Mouse (Mus musculus) liver, embryonic 13.5 days (tissue): ENCODE measurements at regions not wholly inside any gene's neighbourhood (a gene's known extent, or its start where the extent isn't known, plus 50 kb on each side); places are given as distances from the start of the nearest gene placed in this dataset.

Source experiments
- ATAC-seq: fragments of 200-750 bp; cut with Nextera tagmentation; 2 replicates; pipeline ENCODE4 v1.8.0; 2017; ENCODE audit warnings: low read depth, mild to moderate bottlenecking, moderate number of reproducible peaks, moderate library complexity
- DNase-seq: peaks from one replicate; pipeline ENCODE4 v3.0.0; 2022
- H3K27ac ChIP-seq: fragments of 300-500 bp; sonication (generic); 2 replicates; pipeline ENCODE4 v1.5.1; 2015; ENCODE audit warnings: moderate library complexity, mild to moderate bottlenecking, inconsistent platforms
- H3K27me3 ChIP-seq: fragments of 300-500 bp; sonication (generic); 2 replicates; pipeline ENCODE4 v1.6.1; 2015; ENCODE audit warnings: mild to moderate bottlenecking, inconsistent platforms
- H3K36me3 ChIP-seq: fragments of 300-500 bp; sonication (generic); 2 replicates; pipeline ENCODE4 v1.6.1; 2015; ENCODE audit warnings: mild to moderate bottlenecking, inconsistent platforms
- H3K4me1 ChIP-seq: fragments of 300-500 bp; sonication (generic); replicated peaks from 2 replicates; pipeline ENCODE4 v1.6.1; 2015; ENCODE audit warnings: inconsistent platforms
- H3K4me2 ChIP-seq: fragments of 300-500 bp; sonication (generic); 2 replicates; pipeline ENCODE4 v1.6.1; 2015; ENCODE audit warnings: inconsistent platforms, mild to moderate bottlenecking, moderate library complexity
- H3K4me3 ChIP-seq: fragments of 300-500 bp; sonication (generic); replicated peaks from 2 replicates; pipeline ENCODE4 v1.5.1; 2015; ENCODE audit warnings: mild to moderate bottlenecking, inconsistent platforms
- H3K9ac ChIP-seq: fragments of 300-500 bp; sonication (generic); 2 replicates; pipeline ENCODE4 v1.6.1; 2015; ENCODE audit warnings: mild to moderate bottlenecking, inconsistent platforms
- H3K9me3 ChIP-seq: fragments of 300-500 bp; sonication (generic); replicated peaks from 2 replicates; pipeline ENCODE4 v1.6.1; 2016; ENCODE audit warnings: inconsistent platforms
- WGBS: fragments of 180-500 bp; shearing (Covaris S2); methylation state at CpG from one replicate; pipeline ENCODE4 v1.1.7; 2015; ENCODE audit not compliant: insufficient replicate concordance; 5-methylcytosine and 5-hydroxymethylcytosine counted together

- 72% methylated on average over 3 of the region's 3 CpGs for WGBS
- Histone ChIP-seq H3K4me1 (no peaks in the 10 kb centered on the region), H3K36me3 (no peaks in the 10 kb centered on the region), H3K9ac (no peak overlapping the region), H3K4me2 (no peak overlapping the region), H3K27ac (no peak overlapping the region), H3K27me3 (no peaks in the 10 kb centered on the region), H3K4me3 (no peak overlapping the region), H3K9me3 (no peaks in the 10 kb centered on the region)
- DNase-seq (no peak), ATAC-seq (no peak)
These were observed 270.2 kb upstream of the Rnaseh2b start for GRCm38 (mm10) chr14:62022193-62022592.

GRCm38 (mm10) chr14:62023022-62023421 lies 269.4 kb upstream of the Rnaseh2b start:
- Histone ChIP-seq H3K27ac (no peak overlapping the region), H3K9ac (no peak overlapping the region), H3K9me3 (no peaks in the 10 kb centered on the region), H3K4me1 (no peaks in the 10 kb centered on the region), H3K4me2 (no peak overlapping the region), H3K4me3 (no peak overlapping the region), H3K27me3 (no peaks in the 10 kb centered on the region), H3K36me3 (no peaks in the 10 kb centered on the region)
- DNase-seq (no peak), ATAC-seq (no peak)
- 65% methylated on average over 7 of the region's 7 CpGs for WGBS

GRCm38 (mm10) chr14:62027751-62028279 lies 264.6 kb upstream of the Rnaseh2b start:
- DNase-seq (no peak), ATAC-seq (no peak)
- Histone ChIP-seq H3K4me1 (no peaks in the 10 kb centered on the region), H3K27ac (no peak overlapping the region), H3K4me3 (no peak overlapping the region), H3K4me2 (no peak overlapping the region), H3K36me3 (no peaks in the 10 kb centered on the region), H3K27me3 (no peaks in the 10 kb centered on the region), H3K9ac (no peak overlapping the region), H3K9me3 (no peaks in the 10 kb centered on the region)
- 71% methylated on average over 8 of the region's 8 CpGs for WGBS

GRCm38 (mm10) chr14:62030059-62030458 lies 262.3 kb upstream of the Rnaseh2b start:
- Histone ChIP-seq H3K4me3 (no peak overlapping the region), H3K4me2 (no peak overlapping the region), H3K9ac (no peak overlapping the region), H3K36me3 (no peaks in the 10 kb centered on the region), H3K4me1 (no peaks in the 10 kb centered on the region), H3K27ac (no peak overlapping the region), H3K27me3 (no peaks in the 10 kb centered on the region), H3K9me3 (no peaks in the 10 kb centered on the region)
- WGBS, result 65% methylated on average over 7 of the region's 7 CpGs
- ATAC-seq (no peak), DNase-seq (no peak)

- Histone ChIP-seq H3K36me3 (no peaks in the 10 kb centered on the region), H3K9ac (no peak overlapping the region), H3K27ac (no peak overlapping the region), H3K27me3 (no peaks in the 10 kb centered on the region), H3K4me1 (no peaks in the 10 kb centered on the region), H3K4me3 (no peak overlapping the region), H3K4me2 (no peak overlapping the region), H3K9me3 (no peaks in the 10 kb centered on the region)
- DNase-seq, result no peak
- no peak for ATAC-seq
- WGBS, result 65% methylated on average over 4 of the region's 4 CpGs
These were observed 258.7 kb upstream of the Rnaseh2b start for GRCm38 (mm10) chr14:62033661-62034060.

GRCm38 (mm10) chr14:62034664-62035063 lies 257.7 kb upstream of the Rnaseh2b start:
- Histone ChIP-seq H3K9ac (no peak overlapping the region), H3K27ac (no peak overlapping the region), H3K9me3 (no peaks in the 10 kb centered on the region), H3K4me2 (no peak overlapping the region), H3K4me1 (no peaks in the 10 kb centered on the region), H3K27me3 (no peaks in the 10 kb centered on the region), H3K36me3 (no peaks in the 10 kb centered on the region), H3K4me3 (no peak overlapping the region)
- no peak for DNase-seq
- ATAC-seq, result no peak
- WGBS, result 50% methylated on average over 4 of the region's 4 CpGs

GRCm38 (mm10) chr14:62035416-62035815 lies 257.0 kb upstream of the Rnaseh2b start:
- no peaks in the 10 kb centered on the region for H3K36me3 ChIP-seq
- WGBS, result 80% methylated on average over 3 of the region's 3 CpGs
- no peak for DNase-seq
- H3K27ac ChIP-seq, result no peak overlapping the region
- H3K4me3 ChIP-seq, result no peak overlapping the region
- H3K27me3 ChIP-seq, result no peaks in the 10 kb centered on the region
- H3K4me1 ChIP-seq, result no peaks in the 10 kb centered on the region
- no peak for ATAC-seq
- H3K9ac ChIP-seq, result no peak overlapping the region
- H3K9me3 ChIP-seq, result no peaks in the 10 kb centered on the region
- no peak overlapping the region for H3K4me2 ChIP-seq

GRCm38 (mm10) chr14:62037514-62037913 lies 254.9 kb upstream of the Rnaseh2b start:
- H3K36me3 ChIP-seq, result no peaks in the 10 kb centered on the region
- no peak overlapping the region for H3K27ac ChIP-seq
- no peak overlapping the region for H3K4me2 ChIP-seq
- no peaks in the 10 kb centered on the region for H3K4me1 ChIP-seq
- H3K9ac ChIP-seq, result no peak overlapping the region
- no peaks in the 10 kb centered on the region for H3K27me3 ChIP-seq
- no peaks in the 10 kb centered on the region for H3K9me3 ChIP-seq
- WGBS, result 25% methylated on average over 1 of the region's 1 CpGs
- DNase-seq (no peak), ATAC-seq (no peak)
- no peak overlapping the region for H3K4me3 ChIP-seq

GRCm38 (mm10) chr14:62037917-62038316 lies 254.5 kb upstream of the Rnaseh2b start:
- Histone ChIP-seq H3K4me3 (no peak overlapping the region), H3K4me1 (no peaks in the 10 kb centered on the region), H3K27me3 (no peaks in the 10 kb centered on the region), H3K27ac (no peak overlapping the region), H3K36me3 (no peaks in the 10 kb centered on the region), H3K9me3 (no peaks in the 10 kb centered on the region), H3K4me2 (no peak overlapping the region), H3K9ac (no peak overlapping the region)
- DNase-seq (no peak), ATAC-seq (no peak)
- WGBS, result 78% methylated on average over 5 of the region's 5 CpGs

- H3K4me2 ChIP-seq, result no peak overlapping the region
- H3K9me3 ChIP-seq, result no peaks in the 10 kb centered on the region
- DNase-seq (no peak), ATAC-seq (no peak)
- H3K36me3 ChIP-seq, result no peaks in the 10 kb centered on the region
- H3K27ac ChIP-seq, result no peak overlapping the region
- WGBS, result 56% methylated on average over 11 of the region's 11 CpGs
- no peak overlapping the region for H3K4me3 ChIP-seq
- no peak overlapping the region for H3K9ac ChIP-seq
- no peaks in the 10 kb centered on the region for H3K27me3 ChIP-seq
- H3K4me1 ChIP-seq, result no peaks in the 10 kb centered on the region
These were observed 249.9 kb upstream of the Rnaseh2b start for GRCm38 (mm10) chr14:62042305-62043116.

GRCm38 (mm10) chr14:62043117-62043422 lies 249.3 kb upstream of the Rnaseh2b start:
- Histone ChIP-seq H3K4me2 (no peak overlapping the region), H3K9ac (no peak overlapping the region), H3K27ac (no peak overlapping the region), H3K9me3 (no peaks in the 10 kb centered on the region), H3K36me3 (no peaks in the 10 kb centered on the region), H3K27me3 (no peaks in the 10 kb centered on the region), H3K4me3 (no peak overlapping the region), H3K4me1 (no peaks in the 10 kb centered on the region)
- DNase-seq, result no peak
- WGBS, result 79% methylated on average over 4 of the region's 4 CpGs
- no peak for ATAC-seq

GRCm38 (mm10) chr14:62050941-62051340 lies 241.4 kb upstream of the Rnaseh2b start:
- Histone ChIP-seq H3K36me3 (no peaks in the 10 kb centered on the region), H3K9ac (no peak overlapping the region), H3K27ac (no peak overlapping the region), H3K27me3 (no peaks in the 10 kb centered on the region), H3K4me3 (no peak overlapping the region), H3K9me3 (no peaks in the 10 kb centered on the region), H3K4me2 (no peak overlapping the region), H3K4me1 (no peaks in the 10 kb centered on the region)
- no peak for DNase-seq
- WGBS, result 71% methylated on average over 6 of the region's 6 CpGs
- ATAC-seq, result no peak
